Mouse (Mus musculus) heart, adult 2 months (tissue): ENCODE results near the gene Rpl7a.

ENCODE experiments used
- CTCF ChIP-seq: fragments of 200-600 bp; IDR thresholded peaks from 2 replicates; pipeline ENCODE4 v1.8.1; 2022; ENCODE audit warnings: antibody characterized with exemption, mild to moderate bottlenecking, moderate library complexity
- EP300 ChIP-seq: fragments of 200-500 bp; IDR thresholded peaks from 2 replicates; pipeline ENCODE4 v1.6.1; 2011; ENCODE audit warnings: low read depth, low read length, control low read depth; ENCODE audit not compliant: insufficient read depth
- POLR2A ChIP-seq: fragments of 200-500 bp; IDR thresholded peaks from 2 replicates; pipeline ENCODE4 v1.6.1; 2011; ENCODE audit warnings: mild to moderate bottlenecking, low read depth, low read length, control low read depth; ENCODE audit not compliant: insufficient read depth

GRCm38 (mm10) chr2:26916738-26917137 is 6.2 kb downstream of the Rpl7a start:
- TF ChIP-seq CTCF (no peak), POLR2A (no peak), EP300 (no peak)
